Mouse (Mus musculus): ENCODE measurements at regions not wholly inside any gene's neighbourhood (a gene's known extent, or its start where the extent isn't known, plus 50 kb on each side); places are given as distances from the start of the nearest gene placed in this dataset.
"Not testable (repeated sequence)": the region's sequence is repeated elsewhere in the genome, so short reads cannot be mapped to it uniquely, and the experiment has no call there.

DNA sequence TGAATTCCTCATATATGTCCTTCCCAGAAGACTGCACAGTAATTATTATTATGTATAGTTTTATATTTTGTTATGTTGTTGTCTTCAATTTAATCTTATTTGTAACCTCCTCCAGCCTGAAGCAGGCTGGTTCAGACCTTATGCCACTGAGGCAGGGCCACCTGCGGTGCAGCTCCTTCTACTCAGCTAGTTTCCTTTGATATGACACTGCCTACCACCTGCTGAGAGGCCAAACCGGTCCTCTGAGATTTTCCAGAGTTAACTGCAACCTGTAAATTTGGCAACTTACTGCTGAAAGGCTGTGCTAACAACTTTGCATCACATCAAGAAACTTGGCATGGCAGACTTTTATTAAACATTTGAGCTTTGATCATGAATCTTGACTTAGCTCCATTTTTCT, 691.3 kb downstream of the Dad1 start:
- H3K4me2 ChIP-seq (replicated peaks), result no peak overlapping the region
- H3K27ac ChIP-seq, result no peak overlapping the region
- DNase-seq (ENCODE audit: low spot score) (no peak), ATAC-seq (ENCODE audit: low FRiP score) (no peak)
- no peak overlapping the region for H3K4me3 ChIP-seq (replicated peaks; ENCODE audit: low read length)
- no peak overlapping the region for H3K9ac ChIP-seq
- H3K36me3 ChIP-seq (replicated peaks; ENCODE audit: control insufficient read depth, insufficient read depth), result no peaks in the 10 kb centered on the region
- H3K9me3 ChIP-seq (ENCODE audit: control insufficient read depth, low read length), result no peaks in the 10 kb centered on the region
- H3K27me3 ChIP-seq (ENCODE audit: control insufficient read depth, insufficient read depth, low read length), result no peaks in the 10 kb centered on the region
- H3K4me1 ChIP-seq (replicated peaks; ENCODE audit: control insufficient read depth, insufficient read depth, low read length), result no peaks in the 10 kb centered on the region
- WGBS, result 47% methylated on average over 2 of the region's 2 CpGs

DNA sequence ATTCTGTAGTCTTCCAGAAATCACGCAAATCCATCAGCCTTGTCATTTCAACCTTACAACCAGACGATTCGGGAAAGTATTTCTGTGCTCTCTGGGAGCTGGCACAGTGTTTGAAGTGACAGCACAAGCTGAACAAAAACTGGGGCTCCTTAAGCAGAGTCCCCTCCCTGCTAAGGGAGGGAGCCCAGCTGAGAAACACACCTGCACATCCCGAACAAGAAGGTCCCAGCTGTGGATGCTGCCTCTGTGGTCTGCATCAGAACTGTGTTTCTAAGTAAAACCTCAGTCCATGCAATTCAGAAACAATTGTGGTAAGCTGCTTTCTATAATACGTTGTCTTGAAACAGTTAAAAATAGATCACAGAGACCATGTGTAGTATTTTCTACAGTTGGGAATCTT, 693.8 kb downstream of the Dad1 start:
- ATAC-seq (ENCODE audit: low FRiP score); H3K9ac ChIP-seq; H3K36me3 ChIP-seq (replicated peaks; ENCODE audit: control insufficient read depth, insufficient read depth); H3K27me3 ChIP-seq (ENCODE audit: control insufficient read depth, insufficient read depth, low read length); H3K4me3 ChIP-seq (replicated peaks; ENCODE audit: low read length); DNase-seq (ENCODE audit: low spot score); H3K4me1 ChIP-seq (replicated peaks; ENCODE audit: control insufficient read depth, insufficient read depth, low read length); H3K4me2 ChIP-seq (replicated peaks); H3K9me3 ChIP-seq (ENCODE audit: control insufficient read depth, low read length); H3K27ac ChIP-seq: not testable (repeated sequence)
- 85% methylated on average over 5 of the region's 5 CpGs for WGBS

DNA sequence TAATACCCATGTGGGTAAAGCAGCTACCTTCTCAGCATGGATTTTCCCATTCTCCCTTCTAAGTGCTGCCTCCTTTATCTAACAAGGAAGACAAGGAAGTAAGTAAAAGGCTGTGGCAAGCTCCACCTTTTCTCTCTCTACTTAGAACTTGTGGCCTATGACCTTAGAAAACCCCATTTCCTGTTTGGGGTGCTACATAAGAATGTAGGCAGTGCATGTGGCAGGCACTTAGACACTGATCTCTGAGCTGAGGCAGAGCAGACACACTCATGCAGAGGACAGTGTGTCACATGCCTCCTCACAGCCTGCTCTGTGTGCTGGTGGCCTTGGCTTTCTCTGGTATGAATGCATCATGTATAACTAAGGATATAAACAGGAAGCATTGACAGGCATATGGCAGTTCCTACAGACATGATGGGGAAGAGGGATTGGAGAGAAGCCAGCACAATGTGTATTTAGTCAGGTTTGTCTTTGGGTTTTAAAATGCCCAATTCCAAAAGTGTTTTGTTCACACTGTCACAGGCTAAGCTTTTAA, 694.5 kb downstream of the Dad1 start:
- not testable (repeated sequence) for H3K27me3 ChIP-seq (ENCODE audit: control insufficient read depth, insufficient read depth, low read length); H3K36me3 ChIP-seq (replicated peaks; ENCODE audit: control insufficient read depth, insufficient read depth); H3K27ac ChIP-seq; H3K4me2 ChIP-seq (replicated peaks); H3K9ac ChIP-seq; ATAC-seq (ENCODE audit: low FRiP score); H3K4me3 ChIP-seq (replicated peaks; ENCODE audit: low read length); DNase-seq (ENCODE audit: low spot score); H3K4me1 ChIP-seq (replicated peaks; ENCODE audit: control insufficient read depth, insufficient read depth, low read length); H3K9me3 ChIP-seq (ENCODE audit: control insufficient read depth, low read length)

DNA sequence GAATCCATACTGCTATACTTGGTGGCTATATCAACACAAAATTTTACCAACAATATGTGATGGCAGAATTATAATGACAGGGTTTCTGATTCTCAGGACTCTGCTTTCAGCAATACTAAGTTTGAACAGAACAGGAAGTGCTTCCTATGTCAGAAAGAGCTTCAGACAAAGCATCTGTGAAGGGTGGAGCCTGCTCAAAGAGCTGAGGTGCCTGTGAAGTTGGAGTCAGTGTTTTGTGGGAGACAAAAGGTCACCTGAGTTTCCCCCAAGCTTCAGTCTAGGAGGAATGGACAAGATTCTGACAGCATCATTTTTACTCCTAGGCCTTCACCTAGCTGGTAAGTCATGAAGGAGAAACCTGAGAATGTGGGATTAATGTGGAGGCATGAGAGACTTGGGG, 700.1 kb downstream of the Dad1 start:
- no peaks in the 10 kb centered on the region for H3K36me3 ChIP-seq (replicated peaks; ENCODE audit: control insufficient read depth, insufficient read depth)
- H3K9me3 ChIP-seq (ENCODE audit: control insufficient read depth, low read length), result no peaks in the 10 kb centered on the region
- no peak for DNase-seq (ENCODE audit: low spot score)
- H3K9ac ChIP-seq, result no peak overlapping the region
- no peak for ATAC-seq (ENCODE audit: low FRiP score)
- no peak overlapping the region for H3K4me3 ChIP-seq (replicated peaks; ENCODE audit: low read length)
- no peak overlapping the region for H3K4me2 ChIP-seq (replicated peaks)
- no peaks in the 10 kb centered on the region for H3K4me1 ChIP-seq (replicated peaks; ENCODE audit: control insufficient read depth, insufficient read depth, low read length)
- no peak overlapping the region for H3K27ac ChIP-seq
- H3K27me3 ChIP-seq (ENCODE audit: control insufficient read depth, insufficient read depth, low read length), result no peaks in the 10 kb centered on the region

DNA sequence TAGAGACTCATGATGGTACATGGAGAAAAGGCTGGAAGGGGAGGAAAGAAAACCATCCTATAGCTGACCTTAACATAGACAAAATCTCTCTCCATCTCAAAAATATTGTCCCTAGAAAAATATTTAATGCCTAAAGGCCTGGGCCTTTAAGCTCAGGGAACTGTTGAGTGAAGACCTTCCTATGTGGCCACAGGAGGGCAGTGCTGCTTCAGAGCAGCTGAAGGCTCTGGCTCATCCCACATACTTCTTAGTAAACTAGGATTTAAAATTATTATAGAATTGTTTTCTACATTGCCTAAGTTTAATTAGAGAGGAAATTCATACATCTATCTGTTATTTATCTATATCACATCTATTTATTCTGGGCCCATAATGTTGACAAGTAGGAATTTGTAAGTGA, 706.5 kb downstream of the Dad1 start:
- not testable (repeated sequence) for ATAC-seq (ENCODE audit: low FRiP score); H3K9me3 ChIP-seq (ENCODE audit: control insufficient read depth, low read length); H3K9ac ChIP-seq; H3K36me3 ChIP-seq (replicated peaks; ENCODE audit: control insufficient read depth, insufficient read depth); H3K4me2 ChIP-seq (replicated peaks); H3K4me3 ChIP-seq (replicated peaks; ENCODE audit: low read length); H3K27ac ChIP-seq; H3K4me1 ChIP-seq (replicated peaks; ENCODE audit: control insufficient read depth, insufficient read depth, low read length); DNase-seq (ENCODE audit: low spot score); H3K27me3 ChIP-seq (ENCODE audit: control insufficient read depth, insufficient read depth, low read length)

DNA sequence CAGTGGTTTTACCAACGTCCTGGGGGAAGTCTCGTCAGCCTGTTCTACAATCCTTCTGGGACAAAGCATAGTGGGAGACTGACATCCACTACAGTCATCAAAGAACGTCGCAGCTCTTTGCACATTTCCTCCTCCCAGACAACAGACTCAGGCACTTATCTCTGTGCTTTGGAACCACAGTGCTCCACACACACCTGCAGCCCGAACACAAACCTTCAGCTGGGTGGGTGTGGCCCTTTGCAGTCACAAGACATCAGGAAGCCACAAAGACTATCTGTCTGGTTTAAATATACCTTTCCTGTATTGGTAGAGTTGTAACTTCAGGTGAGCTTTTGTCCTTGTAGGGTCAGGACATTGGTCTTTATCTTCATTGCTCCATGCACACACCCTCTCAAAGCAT, 708.6 kb downstream of the Dad1 start:
- no peaks in the 10 kb centered on the region for H3K36me3 ChIP-seq (replicated peaks; ENCODE audit: control insufficient read depth, insufficient read depth)
- H3K4me1 ChIP-seq (replicated peaks; ENCODE audit: control insufficient read depth, insufficient read depth, low read length), result no peaks in the 10 kb centered on the region
- no peak overlapping the region for H3K4me3 ChIP-seq (replicated peaks; ENCODE audit: low read length)
- no peak overlapping the region for H3K27ac ChIP-seq
- no peak overlapping the region for H3K4me2 ChIP-seq (replicated peaks)
- ATAC-seq (ENCODE audit: low FRiP score), result no peak
- 69% methylated on average over 5 of the region's 5 CpGs for WGBS
- no peaks in the 10 kb centered on the region for H3K9me3 ChIP-seq (ENCODE audit: control insufficient read depth, low read length)
- no peaks in the 10 kb centered on the region for H3K27me3 ChIP-seq (ENCODE audit: control insufficient read depth, insufficient read depth, low read length)
- no peak for DNase-seq (ENCODE audit: low spot score)
- H3K9ac ChIP-seq, result no peak overlapping the region

DNA sequence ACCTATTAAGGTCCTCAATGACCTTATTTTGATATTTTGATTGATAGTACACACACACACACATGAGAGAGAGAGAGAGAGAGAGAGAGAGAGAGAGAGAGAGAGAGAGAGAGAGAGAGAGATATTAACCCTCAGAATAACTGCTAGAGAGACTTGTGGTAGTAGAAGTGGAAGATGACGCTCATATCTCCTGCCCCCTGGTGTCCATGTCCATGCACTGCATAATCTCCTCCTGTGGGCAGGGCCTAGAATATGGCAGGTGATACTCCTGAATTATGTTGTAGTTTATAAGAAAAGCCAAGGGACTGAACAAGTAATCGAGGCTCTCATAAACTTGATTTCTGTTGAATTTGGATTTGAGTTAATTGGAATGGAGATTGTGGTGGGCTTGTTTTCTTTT, 712.3 kb downstream of the Dad1 start:
- not testable (repeated sequence) for H3K4me1 ChIP-seq (replicated peaks; ENCODE audit: control insufficient read depth, insufficient read depth, low read length); H3K9me3 ChIP-seq (ENCODE audit: control insufficient read depth, low read length); ATAC-seq (ENCODE audit: low FRiP score); H3K36me3 ChIP-seq (replicated peaks; ENCODE audit: control insufficient read depth, insufficient read depth); H3K4me3 ChIP-seq (replicated peaks; ENCODE audit: low read length); H3K27ac ChIP-seq; H3K4me2 ChIP-seq (replicated peaks); DNase-seq (ENCODE audit: low spot score); H3K27me3 ChIP-seq (ENCODE audit: control insufficient read depth, insufficient read depth, low read length); H3K9ac ChIP-seq
- 64% methylated on average over 2 of the region's 2 CpGs for WGBS

DNA sequence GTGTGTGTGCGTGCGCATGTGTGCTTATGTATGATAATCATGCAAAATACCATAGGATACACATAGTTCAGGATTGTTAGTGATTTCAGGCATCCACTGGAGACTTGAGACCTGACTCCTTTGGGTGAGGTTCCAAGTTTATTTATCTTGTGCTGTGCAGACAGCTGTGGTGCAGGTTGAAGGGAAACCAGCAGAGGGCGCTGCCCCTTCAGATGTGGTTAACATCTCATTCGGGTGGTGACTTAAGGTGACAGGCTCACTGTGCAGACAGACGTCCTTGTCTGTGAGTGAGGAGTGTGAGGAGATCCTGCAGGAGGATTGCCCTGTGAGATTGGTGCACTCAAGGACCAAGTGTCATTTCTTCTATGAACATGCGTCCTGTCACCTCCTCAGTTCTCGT, 716.0 kb downstream of the Dad1 start:
- H3K4me1 ChIP-seq (replicated peaks; ENCODE audit: control insufficient read depth, insufficient read depth, low read length); H3K9ac ChIP-seq; H3K4me2 ChIP-seq (replicated peaks); H3K9me3 ChIP-seq (ENCODE audit: control insufficient read depth, low read length); H3K27me3 ChIP-seq (ENCODE audit: control insufficient read depth, insufficient read depth, low read length); H3K36me3 ChIP-seq (replicated peaks; ENCODE audit: control insufficient read depth, insufficient read depth); H3K27ac ChIP-seq; ATAC-seq (ENCODE audit: low FRiP score); DNase-seq (ENCODE audit: low spot score); H3K4me3 ChIP-seq (replicated peaks; ENCODE audit: low read length): not testable (repeated sequence)
- 57% methylated on average over 7 of the region's 7 CpGs for WGBS

DNA sequence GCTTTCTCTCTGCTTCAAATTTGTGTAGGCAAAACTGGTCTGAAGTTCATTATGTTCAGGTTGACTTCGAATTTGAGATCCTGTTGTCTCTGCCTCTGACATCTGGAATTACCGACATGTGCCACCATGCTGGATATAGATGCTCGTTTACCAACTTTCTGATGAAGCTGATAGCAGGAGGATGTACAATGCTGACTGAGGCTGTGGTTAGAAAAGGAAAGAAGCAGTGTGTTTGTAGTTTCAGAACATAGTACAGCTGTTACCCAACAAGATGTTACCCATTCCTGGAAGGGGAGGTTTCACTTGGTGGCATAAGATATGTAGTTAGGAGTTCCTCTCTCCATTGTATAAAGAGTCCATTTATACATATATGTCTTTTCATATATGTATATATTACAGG, 730.5 kb downstream of the Dad1 start:
- not testable (repeated sequence) for H3K9me3 ChIP-seq (ENCODE audit: control insufficient read depth, low read length); H3K4me3 ChIP-seq (replicated peaks; ENCODE audit: low read length); H3K36me3 ChIP-seq (replicated peaks; ENCODE audit: control insufficient read depth, insufficient read depth); H3K9ac ChIP-seq; ATAC-seq (ENCODE audit: low FRiP score); H3K27ac ChIP-seq; H3K4me2 ChIP-seq (replicated peaks); DNase-seq (ENCODE audit: low spot score); H3K27me3 ChIP-seq (ENCODE audit: control insufficient read depth, insufficient read depth, low read length); H3K4me1 ChIP-seq (replicated peaks; ENCODE audit: control insufficient read depth, insufficient read depth, low read length)
- no CpG with 5 or more reads among the region's 3 CpGs for WGBS

DNA sequence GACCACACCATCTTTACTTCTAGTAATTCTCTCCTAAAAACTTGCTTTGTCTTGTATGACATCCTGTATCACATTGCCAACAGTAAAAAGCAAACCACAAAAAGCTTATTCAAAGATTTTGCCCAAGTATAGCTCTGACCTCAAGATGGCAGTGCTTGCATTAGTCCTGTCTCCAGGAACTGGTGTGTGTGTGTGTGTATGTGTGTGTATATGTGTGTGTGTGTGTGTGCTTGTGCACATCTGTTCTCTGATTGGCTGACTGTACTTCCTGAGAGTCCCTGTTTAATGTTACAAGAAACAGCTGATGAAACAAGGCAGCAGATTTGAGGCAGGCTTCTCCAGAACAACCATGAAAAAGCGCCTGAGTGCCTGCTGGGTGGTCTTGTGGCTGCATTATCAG, 735.0 kb downstream of the Dad1 start:
- not testable (repeated sequence) for H3K36me3 ChIP-seq (replicated peaks; ENCODE audit: control insufficient read depth, insufficient read depth); H3K9ac ChIP-seq; H3K27me3 ChIP-seq (ENCODE audit: control insufficient read depth, insufficient read depth, low read length); H3K4me1 ChIP-seq (replicated peaks; ENCODE audit: control insufficient read depth, insufficient read depth, low read length); H3K9me3 ChIP-seq (ENCODE audit: control insufficient read depth, low read length); ATAC-seq (ENCODE audit: low FRiP score); H3K4me2 ChIP-seq (replicated peaks); DNase-seq (ENCODE audit: low spot score); H3K27ac ChIP-seq; H3K4me3 ChIP-seq (replicated peaks; ENCODE audit: low read length)
- no CpG with 5 or more reads among the region's 1 CpGs for WGBS
